Mouse (Mus musculus) kidney, adult 2 months (tissue): ENCODE results near the gene Ptprs.

Experiments
- CTCF ChIP-seq: fragments of 200-500 bp; conservative IDR thresholded peaks from 2 replicates; pipeline ENCODE4 v1.5.1; 2011; ENCODE audit warnings: low read depth, mild to moderate bottlenecking, control low read depth, low read length, moderate library complexity, mixed read lengths; ENCODE audit not compliant: insufficient read depth, insufficient read length
- POLR2A ChIP-seq: fragments of 200-500 bp; IDR thresholded peaks from one replicate; pipeline ENCODE4 v1.6.1; 2011; ENCODE audit warnings: low read depth, low read length, control low read depth

DNA sequence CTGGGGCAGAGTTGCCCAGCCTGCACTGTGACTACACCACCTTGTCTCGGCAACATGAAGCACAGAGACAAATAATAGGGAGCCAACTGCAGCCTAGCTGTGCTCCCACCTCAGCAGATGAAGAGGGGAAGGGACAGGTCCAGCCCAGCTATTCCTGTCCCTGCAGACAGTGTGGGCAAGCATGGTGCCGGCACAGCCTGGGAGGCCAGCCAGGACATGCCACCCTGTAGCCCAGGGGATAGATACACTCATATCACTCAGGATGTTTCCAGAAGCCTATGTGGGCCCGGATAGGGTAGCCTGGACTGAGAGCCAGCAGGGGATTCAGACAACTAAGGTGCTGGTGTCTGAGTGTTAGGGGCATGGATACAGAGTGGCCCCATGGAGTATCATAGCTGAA lies 76.1 kb downstream of the Ptprs start:
- TF ChIP-seq POLR2A (no peak), CTCF (no peak)
